In genomic region chr1:152790821-152791220, GRCm38 (mm10) we compare ENCODE assay signal across 1 mouse cellular context.
TF ChIP-seq lines count a peak whose summit lies in the region.

No protein-coding gene starts in this region.

TF ChIP-seq in MEL, 35 proteins besides CTCF, POLR2A, EP300 and RAD21 (continued from another document):
- TF ChIP-seq SIN3A (IDR thresholded peaks at IDR 0.05; ENCODE audit: low read length): no peak
- no peak for TF ChIP-seq MEF2A (IDR thresholded peaks at IDR 0.05; ENCODE audit: extremely low read depth, insufficient replicate concordance, low read depth, low read length, poor library complexity, severe bottlenecking)
- no peak for TF ChIP-seq GABPA (IDR thresholded peaks at IDR 0.05; ENCODE audit: low read depth, low read length)
- peak; percentile 1 for TF ChIP-seq SMC3 (IDR thresholded peaks at IDR 0.05; ENCODE audit: low read depth, low read length)
- TF ChIP-seq ZNF384 (IDR thresholded peaks at IDR 0.05; ENCODE audit: low read depth, low read length): no peak
- TF ChIP-seq E2F4 (IDR thresholded peaks at IDR 0.05; ENCODE audit: borderline replicate concordance, low read depth, low read length): no peak
- TF ChIP-seq TBP (IDR thresholded peaks at IDR 0.05; ENCODE audit: low read depth, low read length): no peak
- no peak for TF ChIP-seq TAL1 (IDR thresholded peaks at IDR 0.05; ENCODE audit: low read length)
- no peak for TF ChIP-seq ZC3H11A (IDR thresholded peaks at IDR 0.05; ENCODE audit: low read depth, low read length)
- no peak for TF ChIP-seq UBTF (IDR thresholded peaks at IDR 0.05; ENCODE audit: borderline replicate concordance, insufficient read depth, low read depth, low read length)
- TF ChIP-seq MXI1 (IDR thresholded peaks at IDR 0.05; ENCODE audit: low read depth, low read length): no peak
- TF ChIP-seq ETS1 (IDR thresholded peaks at IDR 0.05; ENCODE audit: low read depth, low read length): peak; percentile 16; the same call in 1 of the 2 replicates
- TF ChIP-seq NRF1 (IDR thresholded peaks at IDR 0.05; ENCODE audit: insufficient read depth, low read depth, low read length, poor library complexity, severe bottlenecking): no peak
- TF ChIP-seq POLR2AphosphoS5 (IDR thresholded peaks at IDR 0.05; ENCODE audit: borderline replicate concordance, low read depth, low read length): no peak
- TF ChIP-seq NELFE (IDR thresholded peaks at IDR 0.05; ENCODE audit: low read depth, low read length): no peak
- no peak for TF ChIP-seq BHLHE40 (IDR thresholded peaks at IDR 0.05; ENCODE audit: borderline replicate concordance, low read depth, low read length)
- TF ChIP-seq MYB (IDR thresholded peaks at IDR 0.05; ENCODE audit: low read depth, low read length): no peak
- peak; percentile 38; the same call in 1 of the 2 replicates for TF ChIP-seq RCOR1 (IDR thresholded peaks at IDR 0.05; ENCODE audit: low read depth, low read length)
- peak; percentile 41; the same call in 1 of the 2 replicates for TF ChIP-seq TCF12 (IDR thresholded peaks at IDR 0.05; ENCODE audit: low read depth, low read length)
- TF ChIP-seq CHD1 (IDR thresholded peaks at IDR 0.05; ENCODE audit: low read depth, low read length): no peak
- peak; percentile 50 for TF ChIP-seq GATA1 (IDR thresholded peaks at IDR 0.05; ENCODE audit: low read depth, low read length)
- no peak for TF ChIP-seq ZKSCAN1 (IDR thresholded peaks at IDR 0.05; ENCODE audit: low read depth, low read length)
- no peak for TF ChIP-seq MAFK (IDR thresholded peaks at IDR 0.05; ENCODE audit: borderline replicate concordance, low read depth, low read length)
- TF ChIP-seq MAX (IDR thresholded peaks at IDR 0.05; ENCODE audit: low read length): no peak
- no peak for TF ChIP-seq USF1 (IDR thresholded peaks at IDR 0.05; ENCODE audit: low read depth, low read length)
- TF ChIP-seq KAT2A (conservative IDR thresholded peaks at IDR 0.05; ENCODE audit: low read depth, low read length): no peak
- TF ChIP-seq HCFC1 (IDR thresholded peaks at IDR 0.05; ENCODE audit: low read depth, low read length): no peak
- TF ChIP-seq CHD2 (IDR thresholded peaks at IDR 0.05; ENCODE audit: low read length): no peak
- TF ChIP-seq ZMIZ1 (IDR thresholded peaks at IDR 0.05; ENCODE audit: low read depth, low read length): no peak
- TF ChIP-seq JUND (IDR thresholded peaks at IDR 0.05; ENCODE audit: low read depth, low read length): no peak
- no peak for TF ChIP-seq POLR2AphosphoS2 (IDR thresholded peaks at IDR 0.05; ENCODE audit: low read length)
- TF ChIP-seq MAZ (IDR thresholded peaks at IDR 0.05; ENCODE audit: low read depth, low read length): 0 out of 2 replicates have a peak, but pooled peaks have one; percentile 18
- no peak for TF ChIP-seq USF2 (IDR thresholded peaks at IDR 0.05; ENCODE audit: borderline replicate concordance in 1 of 2, insufficient read depth in 1 of 2, low read depth in 1 of 2, low read length in 2 of 2)
- no peak for TF ChIP-seq MYC (IDR thresholded peaks at IDR 0.05; ENCODE audit: low read depth, low read length)
